Mouse (Mus musculus) ES-E14 (cell line): Measurements from ENCODE around the gene Akap2.

Experiments
- MAFK ChIP-seq: IDR thresholded peaks from 2 replicates; pipeline ENCODE4 v1.6.1; 2014; ENCODE audit warnings: mild to moderate bottlenecking, low read depth, low read length, inconsistent platforms; ENCODE audit not compliant: insufficient read depth
- ZNF384 ChIP-seq: IDR thresholded peaks from 2 replicates; pipeline ENCODE4 v1.6.1; 2012; ENCODE audit warnings: low read depth, low read length, inconsistent platforms

DNA sequence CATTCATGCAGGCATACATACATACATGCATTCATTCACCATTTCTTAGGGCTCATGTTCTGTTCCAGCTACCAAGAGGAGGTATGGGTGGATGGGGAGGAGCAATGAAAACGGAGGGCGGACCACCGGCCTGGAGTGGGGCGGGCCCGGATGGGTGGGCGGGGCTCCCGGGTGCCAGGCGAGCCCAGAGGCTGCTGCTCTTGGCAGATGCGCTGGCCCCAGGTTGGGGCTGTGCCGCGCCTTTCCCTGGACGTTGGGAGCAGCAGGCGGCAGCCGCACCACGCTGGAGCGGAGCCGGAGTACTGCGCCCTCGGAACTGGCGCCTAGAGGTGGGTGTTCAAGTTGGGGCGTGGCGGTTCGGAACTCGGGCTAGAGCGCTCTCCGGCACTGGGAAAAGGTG is 64.5 kb downstream of the Akap2 start:
- TF ChIP-seq MAFK (no peak), ZNF384 (no peak)
